ENCODE assay signal across 8 mouse cellular contexts in genomic region chr5:108312224-108313064, GRCm38 (mm10). TPM values are rescaled to one million over a fixed set of nuclear protein-coding genes. Genes with fewer than 3 reads are reported as not detected.
A peak's percentile ranks its signal among the peaks of the same experiment; 100 is the strongest.
DNase-seq lines count a peak whose midpoint lies in the region; ATAC-seq and TF ChIP-seq lines count a peak whose summit lies in the region.

Pigg (plus strand) TSS chr5:108312609.

- H3K4me3 ChIP-seq in cortical plate, adult 2 months (ENCODE audit: insufficient read depth, low read length) = peak within 1 kb of the TSS; percentile 77

- TF ChIP-seq CTCF in cortical plate, adult 2 months (IDR thresholded peaks at IDR 0.05; ENCODE audit: extremely low read depth, insufficient read depth, low read length) = no peak

- TF ChIP-seq POLR2A in cortical plate, adult 2 months (IDR thresholded peaks at IDR 0.05; ENCODE audit: extremely low read depth, insufficient read depth, low read length) = peak; percentile 76; the same call in 1 of the 2 replicates

- peak; percentile 92 for DNase-seq in gastrocnemius, postnatal 10 days
- peak; percentile 89 for DNase-seq in induced T-regulatory cell, adult 2 months (ENCODE audit: low read depth)
- DNase-seq in left cerebral cortex, adult 9 months (ENCODE audit: low spot score in 2 of 2) = peak; percentile 75 to 91
- DNase-seq in right cerebral cortex, postnatal 14 days = peak; percentile 93
- peak; percentile 87 to 92 for DNase-seq in urinary bladder, postnatal 36 days (ENCODE audit: low spot score in 2 of 2)

- peaks cover 4% of the 10 kb centered on the region; the same call in 1 of the 2 replicates for H3K4me1 ChIP-seq in cortical plate, adult 2 months (ENCODE audit: control insufficient read depth, insufficient read depth, low read length)

- H3K27ac ChIP-seq in cortical plate, adult 2 months (ENCODE audit: insufficient read depth, low read length) = 0 out of 2 replicates have a peak within 1 kb of the TSS, but pooled peaks have one; percentile 2

- peak; percentile 94 for ATAC-seq in activated CD4-positive, CD25-positive, alpha-beta regulatory T cell, adult 4 months
- ATAC-seq in megakaryocyte progenitor cell, adult 5-6 weeks (replicated peaks; ENCODE audit: poor library complexity) = peak; percentile 97

RNA-seq across cellular contexts. Expression of gene Pigg, which starts in this region (rescaled TPM):
- 1 to 10 TPM; 3.0 to 3.7 TPM for polyA plus RNA-seq in activated CD4-positive, CD25-positive, alpha-beta regulatory T cell, adult 4 months (2017; shearing (Covaris generic))
- polyA plus RNA-seq in cortical plate, adult 2 months (2012; rRNA removed) = 8.3 and 8.7 TPM in 2 replicates
- 1 to 10 TPM; 3.2 to 4.5 TPM for total RNA-seq in gastrocnemius, postnatal 10 days (2021)
- 4.2 and 4.8 TPM in 2 replicates for total RNA-seq in megakaryocyte progenitor cell, adult 5-6 weeks (2015)
- total RNA-seq in megakaryocyte progenitor cell, adult 5-6 weeks (2017) = 6.6 and 8.4 TPM in 2 replicates

Comparison
In these comparisons a context has a peak if more than half of its experiments do, and no peak if none do; other contexts are left out.
1. Peak in every context shown above with its lines: DNase-seq, ATAC-seq, H3K4me3 ChIP-seq and H3K27ac ChIP-seq.